Mouse (Mus musculus): ENCODE measurements around the gene Olfr649. TPM values are rescaled to one million over a fixed set of nuclear protein-coding genes. Genes with fewer than 3 reads are reported as not detected.

Olfr649 gene
- polyA plus RNA-seq, 1 experiment from 2014 or later, result not detected

GRCm38 (mm10) chr7:104150456-104150855 is 45.3 kb downstream of the Olfr649 start, which contains the start of gene Ubqlnl:
Gene Ubqlnl, minus strand, starts transcription at chr7:104150556.
- H3K27ac ChIP-seq (replicated peaks; ENCODE audit: low read depth, low read length), result no peak within 1 kb of the TSS
- H3K36me3 ChIP-seq (ENCODE audit: control insufficient read depth, insufficient read depth, low read length), result no peaks in the 10 kb centered on the region
- H3K9me3 ChIP-seq (ENCODE audit: control insufficient read depth, low read length), result no peaks in the 10 kb centered on the region
- H3K9ac ChIP-seq (ENCODE audit: low read depth, low read length), result no peak within 1 kb of the TSS
- no peaks in the 10 kb centered on the region for H3K4me1 ChIP-seq (ENCODE audit: control insufficient read depth, insufficient read depth, low read length)
- 77% methylated on average over 2 of the region's 2 CpGs for WGBS
- ATAC-seq (ENCODE audit: low read depth), result no peak
- no peaks in the 10 kb centered on the region for H3K27me3 ChIP-seq (replicated peaks; ENCODE audit: control insufficient read depth, insufficient read depth, low read length)
- no peak within 1 kb of the TSS for H3K4me2 ChIP-seq (ENCODE audit: low read depth, low read length)
- no peak for DNase-seq (ENCODE audit: low spot score)
- no peak within 1 kb of the TSS for H3K4me3 ChIP-seq (ENCODE audit: low read depth, low read length)

- Histone ChIP-seq H3K4me1 (ENCODE audit: control insufficient read depth, insufficient read depth, low read length) (no peaks in the 10 kb centered on the region), H3K4me2 (ENCODE audit: low read depth, low read length) (no peak within 1 kb of the TSS), H3K9ac (ENCODE audit: low read depth, low read length) (no peak within 1 kb of the TSS), H3K27me3 (replicated peaks; ENCODE audit: control insufficient read depth, insufficient read depth, low read length) (no peaks in the 10 kb centered on the region), H3K9me3 (ENCODE audit: control insufficient read depth, low read length) (no peaks in the 10 kb centered on the region), H3K4me3 (ENCODE audit: low read depth, low read length) (no peak within 1 kb of the TSS), H3K27ac (replicated peaks; ENCODE audit: low read depth, low read length) (no peak within 1 kb of the TSS), H3K36me3 (ENCODE audit: control insufficient read depth, insufficient read depth, low read length) (no peaks in the 10 kb centered on the region)
- no peak for ATAC-seq (ENCODE audit: low read depth)
- WGBS, result 69% methylated on average over 3 of the region's 3 CpGs
- no peak for DNase-seq (ENCODE audit: low spot score)
Measured at GRCm38 (mm10) chr7:104143179-104143578, 52.6 kb downstream of the Olfr649 start, which contains the start of gene Ubqln3. Gene Ubqln3, minus strand, starts transcription at chr7:104143279.

Other genes starting within 250 kb of the Olfr649 start
- gene Olfr635, start 224.8 kb downstream of the Olfr649 start, polyA plus RNA-seq (2014; fragmentation: Nextera tagmentation; extraction: Ambion mirVana), result not detected in 2 replicates
- gene Olfr638, start 197.2 kb downstream of the Olfr649 start, polyA plus RNA-seq (2014; fragmentation: Nextera tagmentation; extraction: Ambion mirVana), result not detected in 2 replicates
- gene Olfr639, start 178.7 kb downstream of the Olfr649 start, polyA plus RNA-seq (2014; fragmentation: Nextera tagmentation; extraction: Ambion mirVana), result not detected in 2 replicates
- gene Olfr640, start 170.4 kb downstream of the Olfr649 start, polyA plus RNA-seq (2014; fragmentation: Nextera tagmentation; extraction: Ambion mirVana), result 0.13 and 0.14 TPM in 2 replicates
- gene Olfr641, start 160.5 kb downstream of the Olfr649 start, polyA plus RNA-seq (2014; fragmentation: Nextera tagmentation; extraction: Ambion mirVana), result 0.10 TPM in 1 of 2 replicates, not detected in the other
- not detected in 2 replicates for gene Olfr642, start 143.3 kb downstream of the Olfr649 start, polyA plus RNA-seq (2014; fragmentation: Nextera tagmentation; extraction: Ambion mirVana)
- gene 4930516K23Rik, start 134.5 kb downstream of the Olfr649 start, polyA plus RNA-seq (2014; fragmentation: Nextera tagmentation; extraction: Ambion mirVana), result not detected in 2 replicates
- 0.21 and 0.38 TPM in 2 replicates for gene Olfr644, start 124.1 kb downstream of the Olfr649 start, polyA plus RNA-seq (2014; fragmentation: Nextera tagmentation; extraction: Ambion mirVana)
- gene Olfr645, start 110.5 kb downstream of the Olfr649 start, polyA plus RNA-seq (2014; fragmentation: Nextera tagmentation; extraction: Ambion mirVana), result not detected in 2 replicates
- gene Olfr646, start 91.1 kb downstream of the Olfr649 start, polyA plus RNA-seq (2014; fragmentation: Nextera tagmentation; extraction: Ambion mirVana), result not detected in 2 replicates
- not detected in 2 replicates for gene Ubqln5, start 66.2 kb downstream of the Olfr649 start, polyA plus RNA-seq (2014; fragmentation: Nextera tagmentation; extraction: Ambion mirVana)
- gene Olfr643, start 58.6 kb downstream of the Olfr649 start, polyA plus RNA-seq (2014; fragmentation: Nextera tagmentation; extraction: Ambion mirVana), result not detected in 2 replicates
- 0.21 and 0.25 TPM in 2 replicates for gene Ubqln3, start 52.7 kb downstream of the Olfr649 start, polyA plus RNA-seq (2014; fragmentation: Nextera tagmentation; extraction: Ambion mirVana)
- 0.17 and 0.45 TPM in 2 replicates for gene Ubqlnl, start 45.4 kb downstream of the Olfr649 start, polyA plus RNA-seq (2014; fragmentation: Nextera tagmentation; extraction: Ambion mirVana)
- 17.6 and 28.0 TPM in 2 replicates for gene Olfm5, start 31.2 kb downstream of the Olfr649 start, polyA plus RNA-seq (2014; fragmentation: Nextera tagmentation; extraction: Ambion mirVana)
- gene Olfr648, start 12.6 kb downstream of the Olfr649 start, polyA plus RNA-seq (2014; fragmentation: Nextera tagmentation; extraction: Ambion mirVana), result 0.17 and 0.18 TPM in 2 replicates
- gene Trim6, start 22.8 kb upstream of the Olfr649 start, polyA plus RNA-seq (2014; fragmentation: Nextera tagmentation; extraction: Ambion mirVana), result 0.72 and 0.89 TPM in 2 replicates
- 2.2 and 2.4 TPM in 2 replicates for gene Trim34a, start 48.5 kb upstream of the Olfr649 start, polyA plus RNA-seq (2014; fragmentation: Nextera tagmentation; extraction: Ambion mirVana)
- gene Trim5, start 92.1 kb upstream of the Olfr649 start, polyA plus RNA-seq (2014; fragmentation: Nextera tagmentation; extraction: Ambion mirVana), result 0.19 and 0.47 TPM in 2 replicates
- 7.2 and 7.6 TPM in 2 replicates for gene Trim12a, start 119.5 kb upstream of the Olfr649 start, polyA plus RNA-seq (2014; fragmentation: Nextera tagmentation; extraction: Ambion mirVana)
- not detected in 2 replicates for gene Trim34b, start 133.5 kb upstream of the Olfr649 start, polyA plus RNA-seq (2014; fragmentation: Nextera tagmentation; extraction: Ambion mirVana)
- 2.1 and 2.2 TPM in 2 replicates for gene Trim12c, start 157.4 kb upstream of the Olfr649 start, polyA plus RNA-seq (2014; fragmentation: Nextera tagmentation; extraction: Ambion mirVana)
- gene Trim30b, start 173.9 kb upstream of the Olfr649 start, polyA plus RNA-seq (2014; fragmentation: Nextera tagmentation; extraction: Ambion mirVana), result 0.29 TPM in 1 of 2 replicates, not detected in the other
- 0.45 TPM in 1 of 2 replicates, not detected in the other for gene Trim30c, start 204.9 kb upstream of the Olfr649 start, polyA plus RNA-seq (2014; fragmentation: Nextera tagmentation; extraction: Ambion mirVana)

Measured in embryonic facial prominence, embryonic 14.5 days (tissue).